Mouse (Mus musculus): ENCODE measurements around the gene Gpr135. TPM values are rescaled to one million over a fixed set of nuclear protein-coding genes. Genes with fewer than 3 reads are reported as not detected.
A peak's percentile ranks its signal among the peaks of the same experiment; 100 is the strongest.
"Not testable (repeated sequence)": the region's sequence is repeated elsewhere in the genome, so short reads cannot be mapped to it uniquely, and the experiment has no call there.

Gene Gpr135
- polyA plus RNA-seq, 1 experiment from 2014 or later = 9.1 TPM

GRCm38 (mm10) chr12:72069626-72070326 lies 1.1 kb downstream of the Gpr135 start:
- peak overlapping the region; percentile 93 for H3K9ac ChIP-seq (ENCODE audit: low read depth, low read length)
- H3K4me1 ChIP-seq (ENCODE audit: control insufficient read depth, insufficient read depth, low read length) = peaks cover 12% of the 10 kb centered on the region
- ATAC-seq = 0 out of 2 replicates have a peak, but pooled peaks have one; percentile 2
- no peaks in the 10 kb centered on the region for H3K36me3 ChIP-seq (ENCODE audit: control insufficient read depth, insufficient read depth, low read length)
- WGBS = 3% methylated on average over 39 of the region's 40 CpGs
- peak overlapping the region; percentile 95 for H3K27ac ChIP-seq (ENCODE audit: low read length)
- H3K27me3 ChIP-seq (ENCODE audit: control insufficient read depth, insufficient read depth, low read depth, low read length) = no peaks in the 10 kb centered on the region
- H3K4me2 ChIP-seq (ENCODE audit: low read length) = peak overlapping the region; percentile 89
- peak overlapping the region; percentile 81 for H3K4me3 ChIP-seq (ENCODE audit: low read depth, low read length)
- H3K9me3 ChIP-seq (replicated peaks; ENCODE audit: control insufficient read depth, low read length, poor library complexity, severe bottlenecking) = no peaks in the 10 kb centered on the region

- ATAC-seq = no peak
- Histone ChIP-seq H3K27me3 (ENCODE audit: control insufficient read depth, insufficient read depth, low read depth, low read length) (no peaks in the 10 kb centered on the region), H3K27ac (ENCODE audit: low read length) (no peak overlapping the region), H3K4me1 (ENCODE audit: control insufficient read depth, insufficient read depth, low read length) (no peaks in the 10 kb centered on the region), H3K4me3 (ENCODE audit: low read depth, low read length) (no peak overlapping the region), H3K4me2 (ENCODE audit: low read length) (no peak overlapping the region), H3K9ac (ENCODE audit: low read depth, low read length) (no peak overlapping the region), H3K36me3 (ENCODE audit: control insufficient read depth, insufficient read depth, low read length) (no peaks in the 10 kb centered on the region), H3K9me3 (replicated peaks; ENCODE audit: control insufficient read depth, low read length, poor library complexity, severe bottlenecking) (no peaks in the 10 kb centered on the region)
- 100% methylated on average over 1 of the region's 1 CpGs for WGBS
Measured at GRCm38 (mm10) chr12:72057780-72058179, 13.1 kb downstream of the Gpr135 start.

DNA sequence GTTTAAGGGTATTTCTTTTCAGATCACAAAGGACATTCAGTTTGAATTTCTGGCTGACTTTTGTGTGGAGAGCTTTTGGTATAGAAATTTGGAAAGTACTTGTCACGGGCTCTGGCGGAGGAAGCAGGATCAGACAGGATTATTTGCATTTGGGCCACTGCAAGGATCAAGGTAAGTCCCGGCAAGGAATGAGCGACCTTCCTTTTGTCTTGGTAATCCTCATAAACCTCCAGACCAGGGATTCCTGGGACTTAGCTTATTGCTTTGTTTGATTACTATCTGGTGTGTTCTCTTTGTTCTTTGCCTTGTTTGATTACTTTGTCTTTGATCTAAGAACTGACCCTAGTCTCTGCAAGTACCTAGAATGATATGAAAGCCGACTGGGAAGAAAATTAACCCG lies 17.1 kb downstream of the Gpr135 start:
- Histone ChIP-seq H3K27ac (ENCODE audit: low read length) (no peak overlapping the region), H3K4me3 (ENCODE audit: low read depth, low read length) (no peak overlapping the region), H3K9ac (ENCODE audit: low read depth, low read length) (no peak overlapping the region), H3K4me1 (ENCODE audit: control insufficient read depth, insufficient read depth, low read length) (no peaks in the 10 kb centered on the region), H3K9me3 (replicated peaks; ENCODE audit: control insufficient read depth, low read length, poor library complexity, severe bottlenecking) (peaks cover 6% of the 10 kb centered on the region), H3K4me2 (ENCODE audit: low read length) (no peak overlapping the region), H3K36me3 (ENCODE audit: control insufficient read depth, insufficient read depth, low read length) (no peaks in the 10 kb centered on the region), H3K27me3 (ENCODE audit: control insufficient read depth, insufficient read depth, low read depth, low read length) (no peaks in the 10 kb centered on the region; the same call in 1 of the 2 replicates)
- no peak for ATAC-seq
- WGBS = 15% methylated on average over 6 of the region's 6 CpGs

GRCm38 (mm10) chr12:72053303-72053702 lies 17.6 kb downstream of the Gpr135 start:
- 40% methylated on average over 6 of the region's 6 CpGs for WGBS

GRCm38 (mm10) chr12:72052571-72052970 lies 18.4 kb downstream of the Gpr135 start:
- 82% methylated on average over 6 of the region's 6 CpGs for WGBS
- H3K27ac ChIP-seq (ENCODE audit: low read length) = no peak overlapping the region
- H3K4me2 ChIP-seq (ENCODE audit: low read length) = no peak overlapping the region
- no peak for ATAC-seq
- H3K27me3 ChIP-seq (ENCODE audit: control insufficient read depth, insufficient read depth, low read depth, low read length) = no peaks in the 10 kb centered on the region; the same call in 1 of the 2 replicates
- H3K36me3 ChIP-seq (ENCODE audit: control insufficient read depth, insufficient read depth, low read length) = no peaks in the 10 kb centered on the region
- H3K9me3 ChIP-seq (replicated peaks; ENCODE audit: control insufficient read depth, low read length, poor library complexity, severe bottlenecking) = peaks cover 6% of the 10 kb centered on the region
- H3K9ac ChIP-seq (ENCODE audit: low read depth, low read length) = no peak overlapping the region
- H3K4me3 ChIP-seq (ENCODE audit: low read depth, low read length) = no peak overlapping the region
- H3K4me1 ChIP-seq (ENCODE audit: control insufficient read depth, insufficient read depth, low read length) = no peaks in the 10 kb centered on the region

More at GRCm38 (mm10) chr12:72053303-72053702, 17.6 kb downstream of the Gpr135 start:
- Histone ChIP-seq H3K27ac (ENCODE audit: low read length) (no peak overlapping the region), H3K9ac (ENCODE audit: low read depth, low read length) (no peak overlapping the region), H3K4me1 (ENCODE audit: control insufficient read depth, insufficient read depth, low read length) (no peaks in the 10 kb centered on the region), H3K4me3 (ENCODE audit: low read depth, low read length) (no peak overlapping the region), H3K9me3 (replicated peaks; ENCODE audit: control insufficient read depth, low read length, poor library complexity, severe bottlenecking) (peaks cover 6% of the 10 kb centered on the region), H3K27me3 (ENCODE audit: control insufficient read depth, insufficient read depth, low read depth, low read length) (no peaks in the 10 kb centered on the region; the same call in 1 of the 2 replicates), H3K36me3 (ENCODE audit: control insufficient read depth, insufficient read depth, low read length) (no peaks in the 10 kb centered on the region), H3K4me2 (ENCODE audit: low read length) (no peak overlapping the region)
- no peak for ATAC-seq

DNA sequence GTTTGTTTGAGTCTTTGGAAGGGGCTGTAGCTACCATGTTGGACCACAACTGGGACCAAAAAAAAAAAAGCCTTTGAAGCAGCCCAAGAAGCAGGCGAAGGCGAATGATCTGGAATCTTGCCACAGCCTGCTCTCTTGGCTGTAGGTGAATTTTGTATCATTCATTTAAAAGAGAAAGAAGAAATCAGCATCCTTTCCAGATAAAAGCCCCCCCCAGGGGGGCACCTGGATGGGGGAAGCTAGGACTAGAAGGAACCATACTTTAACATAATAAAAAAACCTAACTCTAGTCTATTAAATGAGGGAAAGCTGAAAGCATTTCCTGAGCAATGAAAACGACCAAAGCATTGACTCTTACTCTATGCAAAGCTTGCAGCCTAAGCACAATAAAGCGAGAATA lies 20.1 kb downstream of the Gpr135 start:
- ATAC-seq = no peak
- 87% methylated on average over 4 of the region's 4 CpGs for WGBS
- Histone ChIP-seq H3K9me3 (replicated peaks; ENCODE audit: control insufficient read depth, low read length, poor library complexity, severe bottlenecking) (peaks cover 6% of the 10 kb centered on the region), H3K36me3 (ENCODE audit: control insufficient read depth, insufficient read depth, low read length) (no peaks in the 10 kb centered on the region), H3K4me3 (ENCODE audit: low read depth, low read length) (no peak overlapping the region), H3K4me1 (ENCODE audit: control insufficient read depth, insufficient read depth, low read length) (no peaks in the 10 kb centered on the region), H3K9ac (ENCODE audit: low read depth, low read length) (no peak overlapping the region), H3K4me2 (ENCODE audit: low read length) (no peak overlapping the region), H3K27ac (ENCODE audit: low read length) (no peak overlapping the region), H3K27me3 (ENCODE audit: control insufficient read depth, insufficient read depth, low read depth, low read length) (no peaks in the 10 kb centered on the region; the same call in 1 of the 2 replicates)

GRCm38 (mm10) chr12:72050156-72050555 lies 20.8 kb downstream of the Gpr135 start:
- H3K27ac ChIP-seq (ENCODE audit: low read length); H3K36me3 ChIP-seq (ENCODE audit: control insufficient read depth, insufficient read depth, low read length); H3K9ac ChIP-seq (ENCODE audit: low read depth, low read length); H3K4me3 ChIP-seq (ENCODE audit: low read depth, low read length); H3K27me3 ChIP-seq (ENCODE audit: control insufficient read depth, insufficient read depth, low read depth, low read length); H3K4me1 ChIP-seq (ENCODE audit: control insufficient read depth, insufficient read depth, low read length); H3K4me2 ChIP-seq (ENCODE audit: low read length); H3K9me3 ChIP-seq (replicated peaks; ENCODE audit: control insufficient read depth, low read length, poor library complexity, severe bottlenecking); ATAC-seq: not testable (repeated sequence)
- 92% methylated on average over 5 of the region's 5 CpGs for WGBS

DNA sequence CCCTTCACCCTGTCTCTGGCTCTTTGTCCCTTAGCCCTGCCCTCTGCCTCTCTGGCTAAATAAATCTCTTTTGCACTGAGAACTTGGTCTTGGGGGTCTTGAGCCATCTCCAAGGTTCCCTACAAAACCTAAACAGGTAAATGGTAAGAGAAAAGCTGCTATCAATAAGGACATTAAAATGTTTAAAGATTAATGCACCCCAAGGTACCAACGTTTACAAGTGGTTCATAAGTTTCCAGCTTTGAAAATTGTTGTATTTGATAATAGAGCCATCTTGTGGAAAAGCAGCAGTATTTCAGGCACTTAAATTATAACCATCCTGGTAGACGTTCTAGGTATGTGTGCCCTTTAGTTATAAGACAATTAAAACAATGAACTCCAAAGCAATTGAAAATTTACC lies 23.4 kb downstream of the Gpr135 start:
- Histone ChIP-seq H3K36me3 (ENCODE audit: control insufficient read depth, insufficient read depth, low read length) (no peaks in the 10 kb centered on the region), H3K9ac (ENCODE audit: low read depth, low read length) (no peak overlapping the region), H3K4me3 (ENCODE audit: low read depth, low read length) (no peak overlapping the region), H3K27me3 (ENCODE audit: control insufficient read depth, insufficient read depth, low read depth, low read length) (no peaks in the 10 kb centered on the region), H3K4me1 (ENCODE audit: control insufficient read depth, insufficient read depth, low read length) (no peaks in the 10 kb centered on the region), H3K9me3 (replicated peaks; ENCODE audit: control insufficient read depth, low read length, poor library complexity, severe bottlenecking) (peaks cover 6% of the 10 kb centered on the region), H3K27ac (ENCODE audit: low read length) (no peak overlapping the region), H3K4me2 (ENCODE audit: low read length) (no peak overlapping the region)
- WGBS = 2% methylated on average over 2 of the region's 2 CpGs
- ATAC-seq = no peak

DNA sequence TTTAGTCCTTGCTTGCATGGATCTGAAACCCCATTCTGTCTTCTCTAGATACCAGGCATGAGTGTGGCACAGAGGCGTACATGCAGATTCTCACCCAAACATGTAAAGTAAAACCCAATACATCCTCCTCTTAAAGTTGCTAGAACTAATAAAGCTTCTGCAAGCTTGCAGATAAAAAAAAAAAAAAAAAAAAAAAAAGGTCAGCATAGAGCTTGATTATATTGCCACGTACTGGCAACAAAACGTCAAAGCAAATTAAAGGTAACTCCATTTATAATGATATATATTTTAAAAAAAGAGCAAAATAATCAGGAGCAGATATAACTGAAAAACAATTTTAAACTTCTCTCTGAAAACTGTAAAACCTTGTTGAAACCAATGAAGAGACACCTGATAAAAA lies 29.7 kb downstream of the Gpr135 start:
- Histone ChIP-seq H3K4me2 (ENCODE audit: low read length) (no peak overlapping the region), H3K36me3 (ENCODE audit: control insufficient read depth, insufficient read depth, low read length) (no peaks in the 10 kb centered on the region), H3K4me1 (ENCODE audit: control insufficient read depth, insufficient read depth, low read length) (no peaks in the 10 kb centered on the region), H3K27ac (ENCODE audit: low read length) (no peak overlapping the region), H3K9ac (ENCODE audit: low read depth, low read length) (no peak overlapping the region), H3K4me3 (ENCODE audit: low read depth, low read length) (no peak overlapping the region), H3K9me3 (replicated peaks; ENCODE audit: control insufficient read depth, low read length, poor library complexity, severe bottlenecking) (no peaks in the 10 kb centered on the region), H3K27me3 (ENCODE audit: control insufficient read depth, insufficient read depth, low read depth, low read length) (no peaks in the 10 kb centered on the region)
- ATAC-seq = no peak
- 97% methylated on average over 3 of the region's 3 CpGs for WGBS

Measured in midbrain, embryonic 16.5 days (tissue).